Mouse (Mus musculus): ENCODE measurements around the gene Cgrrf1.

DNA sequence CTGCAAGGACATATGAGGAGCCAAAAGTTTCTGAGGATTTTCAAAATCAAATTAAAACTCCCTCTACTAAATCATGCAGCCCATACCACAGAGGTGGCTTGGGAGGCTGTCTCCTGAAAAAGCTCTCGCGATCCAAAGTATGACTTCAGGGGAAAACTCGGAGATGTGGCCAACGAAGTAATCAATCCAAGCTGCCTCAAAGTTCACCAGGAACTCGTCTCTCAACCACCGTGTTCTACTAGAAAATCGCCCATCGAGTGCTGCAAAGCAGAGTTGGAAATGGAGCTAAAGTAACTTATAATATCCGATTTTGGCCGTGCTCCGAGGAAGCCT, 44.5 kb upstream of the Cgrrf1 start:
- TF ChIP-seq CTCF (IDR thresholded peaks at IDR 0.05; ENCODE audit: low read depth, low read length) (no peak), POLR2A (IDR thresholded peaks at IDR 0.05; ENCODE audit: extremely low read depth, insufficient read depth, low read length) (no peak)

Measured in liver, adult 2 months (tissue).